Mouse (Mus musculus) mouse trophoblast stem cell (cell line): ENCODE data around the gene Olfr598.
"Not testable (repeated sequence)": the region's sequence is repeated elsewhere in the genome, so short reads cannot be mapped to it uniquely, and the experiment has no call there.

ENCODE experiments used
- in situ Hi-C, 2 experiments: fragments of 300-500 bp; cut with MseI, MboI; formaldehyde crosslinking; loops; 2 replicates in 1 of 2; 3 replicates in 1 of 2; pipeline ENCODE4 v1.15.1; 2025

Olfr598 gene

DNA sequence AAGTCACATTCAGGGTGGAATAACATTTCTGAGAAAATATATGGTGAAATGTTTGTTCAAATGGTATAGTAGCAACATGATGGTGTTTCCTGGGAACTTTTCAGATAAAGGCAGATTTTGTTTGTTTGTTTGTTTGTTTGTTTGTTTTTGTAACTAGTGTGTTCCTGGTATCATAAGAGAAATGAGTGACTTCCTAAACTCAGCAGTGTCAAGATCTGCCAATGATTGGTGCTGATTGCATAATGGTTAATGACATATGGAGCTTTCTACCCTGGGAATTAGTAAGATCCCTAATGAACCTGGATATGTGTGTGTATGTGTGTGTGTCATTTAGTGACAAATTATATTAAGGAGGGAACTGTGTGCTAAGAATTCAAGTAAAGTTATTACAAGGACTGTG, at the start of gene Olfr598:
Olfr598 (plus strand) TSS at position 301 of the 400 bp plus-strand sequence.
- in situ Hi-C loops = no loop called here

DNA sequence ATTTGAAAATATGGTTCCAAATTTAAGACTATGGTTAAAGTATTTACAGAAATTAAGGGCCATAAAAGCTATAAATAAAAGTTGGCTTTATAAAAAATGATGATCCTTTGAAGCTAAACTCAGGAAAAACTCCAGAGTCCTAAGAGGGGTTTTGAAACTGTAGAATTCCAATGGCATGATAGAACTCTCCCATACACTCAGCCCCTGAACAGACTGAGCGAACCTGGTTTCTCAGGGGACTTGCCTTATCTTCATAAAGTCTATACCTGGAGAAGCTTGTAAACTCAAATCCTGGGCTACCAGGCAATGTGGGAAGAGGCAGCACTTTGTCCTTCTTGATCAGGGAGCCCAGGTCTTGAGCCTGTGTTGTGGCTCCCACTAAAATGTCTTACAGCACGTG, 18.0 kb upstream of the Olfr598 start, which contains the start of gene Olfr596:
Olfr596 (plus strand) TSS at position 301 of the 400 bp plus-strand sequence.
- in situ Hi-C loops = not testable (repeated sequence)

DNA sequence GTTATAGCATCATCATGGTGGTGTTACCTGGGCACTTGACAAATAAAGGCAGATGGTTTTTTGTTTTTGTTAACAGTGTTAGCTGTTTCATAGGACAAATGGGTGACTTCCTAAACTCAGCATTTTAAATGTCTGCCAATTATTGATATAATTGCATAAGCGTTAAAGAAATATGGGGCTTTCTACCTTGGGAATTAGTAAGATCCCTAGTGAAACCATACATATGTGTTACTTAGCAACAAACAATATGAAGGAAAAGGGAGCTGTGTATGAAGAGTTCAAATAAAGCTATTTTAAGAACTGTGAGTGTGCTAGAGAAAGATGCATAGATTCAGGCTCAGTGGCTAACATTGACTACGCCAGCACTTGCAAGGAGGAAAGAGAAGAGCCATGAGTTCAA, 7.4 kb upstream of the Olfr598 start, which contains the start of gene Olfr597:
Olfr597 (plus strand) TSS at position 301 of the 400 bp plus-strand sequence.
- in situ Hi-C loops = not testable (repeated sequence)

DNA sequence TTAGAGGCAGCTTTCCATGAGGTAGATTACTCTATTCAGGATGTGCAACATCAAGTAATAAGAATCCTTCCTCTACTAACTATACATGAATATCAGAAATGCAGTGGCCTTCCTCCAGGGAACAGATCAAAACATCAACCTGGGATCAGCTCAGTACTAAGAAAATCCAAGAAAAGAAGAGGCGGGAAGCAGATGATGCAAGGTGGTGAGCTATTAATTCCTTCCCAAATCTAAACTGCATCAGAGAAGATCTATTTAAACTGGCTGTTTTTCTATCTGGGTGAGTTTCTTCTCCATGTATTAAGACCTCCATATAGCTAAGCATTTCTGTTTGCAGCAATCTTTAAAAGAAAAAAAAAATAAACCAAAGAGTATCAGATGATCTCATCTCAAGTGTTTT, 12.2 kb downstream of the Olfr598 start, which contains the start of gene Olfr599:
Olfr599 (plus strand) TSS at position 301 of the 400 bp plus-strand sequence.
- in situ Hi-C loops = no loop called here

DNA sequence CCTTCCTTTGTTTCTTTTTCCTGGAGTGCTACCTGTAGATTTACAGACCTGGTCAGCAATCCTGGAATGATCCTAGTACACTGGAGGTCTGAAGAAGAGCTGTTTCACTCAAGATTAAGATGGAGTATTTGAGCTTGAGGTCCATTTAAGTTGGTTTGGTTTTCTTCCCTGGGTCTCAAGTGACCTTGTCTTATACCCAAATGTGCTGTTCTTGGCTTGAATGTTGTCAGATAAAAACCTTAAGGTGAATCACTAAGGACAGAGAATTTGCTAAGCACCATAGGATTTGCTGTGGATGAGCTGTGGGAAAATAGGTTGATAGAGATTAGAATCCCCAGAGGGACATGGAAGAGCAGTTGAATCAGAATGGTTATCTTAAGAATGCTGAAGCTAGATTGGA, 26.2 kb downstream of the Olfr598 start, which contains the start of gene Olfr600:
Olfr600 (minus strand) TSS at position 101 of the 400 bp plus-strand sequence.
- in situ Hi-C loops = no loop called here

DNA sequence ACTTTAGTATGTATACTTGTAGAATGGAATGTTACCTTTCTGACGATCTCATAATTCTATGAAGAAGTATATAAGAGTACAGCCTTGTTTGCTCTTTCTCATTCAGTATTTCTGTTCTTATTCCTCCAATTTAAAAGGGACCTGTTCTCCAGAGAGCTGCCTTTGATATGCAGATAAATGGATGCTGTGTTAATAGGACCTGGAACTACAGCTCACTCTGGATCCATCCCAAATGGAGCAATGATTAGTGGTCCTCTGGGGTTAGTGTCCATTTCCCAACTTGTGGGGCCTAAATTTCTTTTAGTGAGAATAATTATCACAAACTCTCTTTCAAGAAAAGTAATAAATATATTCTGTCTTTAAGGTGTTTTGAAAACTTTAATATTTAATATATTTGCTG, 39.2 kb downstream of the Olfr598 start, which contains the start of gene Olfr601:
Olfr601 (minus strand) TSS at position 101 of the 400 bp plus-strand sequence.
- in situ Hi-C loops = no loop called here
